Comparison of ENCODE assay signal across 8 mouse cellular contexts in genomic region chr9:106819201-106819600, GRCm38 (mm10). TPM values are rescaled to one million over a fixed set of nuclear protein-coding genes. Genes with fewer than 3 reads are reported as not detected.
A peak's percentile ranks its signal among the peaks of the same experiment; 100 is the strongest.
DNase-seq lines count a peak whose midpoint lies in the region; ATAC-seq and TF ChIP-seq lines count a peak whose summit lies in the region.
"Had no signal": no experiment of that assay in that cellular context is flagged by ENCODE, and none has a peak within 500 bp of the region (broad histone marks: within the 10 kb centered on the region; RNA-seq: fewer than 3 reads in every experiment).

No protein-coding gene starts in this region.

- no peak for ATAC-seq in hindbrain, postnatal 0 days
- ATAC-seq in hindbrain, embryonic 12.5 days (ENCODE audit: low FRiP score), result no peak
- 0 out of 2 replicates have a peak, but pooled peaks have one; percentile 20 for ATAC-seq in granulocyte monocyte progenitor cell, adult 5-6 weeks (replicated peaks; ENCODE audit: poor library complexity, severe bottlenecking)
- no peak for ATAC-seq in forebrain, embryonic 16.5 days

- H3K4me2 ChIP-seq in hindbrain, postnatal 0 days (ENCODE audit: low read depth, low read length), result no peak overlapping the region
- H3K4me2 ChIP-seq in hindbrain, embryonic 12.5 days (replicated peaks), result no peak overlapping the region
- H3K4me2 ChIP-seq in forebrain, embryonic 16.5 days (ENCODE audit: low read length), result no peak overlapping the region

- H3K9me3 ChIP-seq in hindbrain, postnatal 0 days (ENCODE audit: low read length), result no peaks in the 10 kb centered on the region
- no peaks in the 10 kb centered on the region for H3K9me3 ChIP-seq in hindbrain, embryonic 12.5 days (replicated peaks)
- H3K9me3 ChIP-seq in forebrain, embryonic 16.5 days (ENCODE audit: control insufficient read depth, low read length), result no peaks in the 10 kb centered on the region

- H3K27ac ChIP-seq in hindbrain, postnatal 0 days, result no peak overlapping the region
- H3K27ac ChIP-seq in hindbrain, embryonic 12.5 days, result no peak overlapping the region
- H3K27ac ChIP-seq in testis, adult 2 months (ENCODE audit: control insufficient read depth, insufficient read depth, low read depth, low read length), result no peak overlapping the region
- H3K27ac ChIP-seq in forebrain, embryonic 16.5 days (ENCODE audit: low read length), result no peak overlapping the region
- H3K27ac ChIP-seq: macrophage had no signal

- H3K4me3 ChIP-seq in hindbrain, postnatal 0 days (ENCODE audit: low read length), result no peak overlapping the region
- H3K4me3 ChIP-seq in hindbrain, embryonic 12.5 days, result no peak overlapping the region
- H3K4me3 ChIP-seq in testis, adult 2 months (ENCODE audit: control insufficient read depth, low read depth, low read length), result peak overlapping the region; percentile 69
- no peak overlapping the region for H3K4me3 ChIP-seq in forebrain, embryonic 16.5 days (replicated peaks; ENCODE audit: low read length)

- DNase-seq in hindbrain, postnatal 0 days (ENCODE audit: low spot score), result peak; percentile 39
- DNase-seq in testis, postnatal 14 days (ENCODE audit: low spot score), result no peak
- peak; percentile 53 for DNase-seq in thymus, postnatal 25 days

- 0 out of 2 replicates have a peak, but pooled peaks cover 2% of the 10 kb centered on the region for H3K4me1 ChIP-seq in hindbrain, postnatal 0 days (ENCODE audit: insufficient read depth, low read length)
- no peaks in the 10 kb centered on the region for H3K4me1 ChIP-seq in hindbrain, embryonic 12.5 days
- H3K4me1 ChIP-seq in testis, adult 2 months (ENCODE audit: control insufficient read depth, insufficient read depth, low read length), result no peaks in the 10 kb centered on the region; the same call in 1 of the 2 replicates
- H3K4me1 ChIP-seq in forebrain, embryonic 16.5 days (replicated peaks; ENCODE audit: control insufficient read depth, insufficient read depth, low read length), result peaks cover 6% of the 10 kb centered on the region

- no peak for TF ChIP-seq POLR2A in testis, adult 2 months (IDR thresholded peaks at IDR 0.05; ENCODE audit: control insufficient read depth, low read depth, low read length)

- TF ChIP-seq CTCF in hindbrain, postnatal 0 days (IDR thresholded peaks at IDR 0.05; ENCODE audit: low read depth), result peak; percentile 66
- TF ChIP-seq CTCF in testis, adult 2 months (IDR thresholded peaks at IDR 0.05; ENCODE audit: control insufficient read depth, insufficient read depth, insufficient replicate concordance, low read depth, low read length), result no peak

- H3K9ac ChIP-seq in hindbrain, postnatal 0 days (replicated peaks; ENCODE audit: low read length), result no peak overlapping the region
- H3K9ac ChIP-seq in hindbrain, embryonic 12.5 days, result no peak overlapping the region
- H3K9ac ChIP-seq in forebrain, embryonic 16.5 days (replicated peaks; ENCODE audit: low read depth, low read length), result no peak overlapping the region

- no peaks in the 10 kb centered on the region for H3K36me3 ChIP-seq in hindbrain, postnatal 0 days (ENCODE audit: insufficient read depth, low read length)
- no peaks in the 10 kb centered on the region for H3K36me3 ChIP-seq in hindbrain, embryonic 12.5 days
- no peaks in the 10 kb centered on the region for H3K36me3 ChIP-seq in testis, adult 2 months (ENCODE audit: control insufficient read depth, insufficient read depth, low read length)
- no peaks in the 10 kb centered on the region for H3K36me3 ChIP-seq in forebrain, embryonic 16.5 days (ENCODE audit: control insufficient read depth, insufficient read depth)

- WGBS in hindbrain, postnatal 0 days, result 96% methylated on average over 1 of the region's 1 CpGs
- WGBS in hindbrain, embryonic 12.5 days, result 100% methylated on average over 1 of the region's 1 CpGs
- WGBS in forebrain, embryonic 16.5 days, result 94% methylated on average over 1 of the region's 1 CpGs

- no peaks in the 10 kb centered on the region for H3K27me3 ChIP-seq in hindbrain, postnatal 0 days (ENCODE audit: insufficient read depth, low read length)
- H3K27me3 ChIP-seq in hindbrain, embryonic 12.5 days, result no peaks in the 10 kb centered on the region
- no peaks in the 10 kb centered on the region for H3K27me3 ChIP-seq in testis, adult 2 months (ENCODE audit: control insufficient read depth, insufficient read depth, low read length)
- H3K27me3 ChIP-seq in forebrain, embryonic 16.5 days (replicated peaks; ENCODE audit: control insufficient read depth, insufficient read depth, low read length), result no peaks in the 10 kb centered on the region

RNA-seq across cellular contexts. Expression of gene Dcaf1, which starts 2.5 kb away (rescaled TPM):
- total RNA-seq in hindbrain, postnatal 0 days (2014; rRNA removed), result 18.0 and 18.3 TPM in 2 replicates
- polyA plus RNA-seq in hindbrain, postnatal 0 days (2015; fragmentation: Nextera tagmentation; extraction: Ambion mirVana), result 7.1 and 7.4 TPM in 2 replicates
- 18.2 and 26.5 TPM in 2 replicates for polyA plus RNA-seq in hindbrain, embryonic 12.5 days (2016; fragmentation: Nextera tagmentation; extraction: Ambion mirVana)
- polyA plus RNA-seq in testis, adult 2 months (2012; rRNA removed), result 56.6 and 71.0 TPM in 2 replicates
- 35.2 and 55.7 TPM in 2 replicates for total RNA-seq in granulocyte monocyte progenitor cell, adult 5-6 weeks (2014; fragmentation: Nextera tagmentation)
- 51.8 and 62.1 TPM in 2 replicates for total RNA-seq in granulocyte monocyte progenitor cell, adult 5-6 weeks (2017)
- polyA plus RNA-seq in forebrain, embryonic 16.5 days (2015; fragmentation: Nextera tagmentation; extraction: Ambion mirVana), result 23.9 and 24.9 TPM in 2 replicates

RNA-seq across cellular contexts. Expression of gene Rad54l2, which starts 30.2 kb away (rescaled TPM):
- 20.3 and 32.1 TPM in 2 replicates for total RNA-seq in hindbrain, postnatal 0 days (2014; rRNA removed)
- 4.6 and 5.4 TPM in 2 replicates for polyA plus RNA-seq in hindbrain, postnatal 0 days (2015; fragmentation: Nextera tagmentation; extraction: Ambion mirVana)
- 9.1 and 9.5 TPM in 2 replicates for polyA plus RNA-seq in hindbrain, embryonic 12.5 days (2016; fragmentation: Nextera tagmentation; extraction: Ambion mirVana)
- 13.1 and 18.2 TPM in 2 replicates for polyA plus RNA-seq in testis, adult 2 months (2012; rRNA removed)
- 11.9 and 13.2 TPM in 2 replicates for total RNA-seq in granulocyte monocyte progenitor cell, adult 5-6 weeks (2014; fragmentation: Nextera tagmentation)
- total RNA-seq in granulocyte monocyte progenitor cell, adult 5-6 weeks (2017), result 11.4 and 24.9 TPM in 2 replicates
- 6.9 and 8.7 TPM in 2 replicates for polyA plus RNA-seq in forebrain, embryonic 16.5 days (2015; fragmentation: Nextera tagmentation; extraction: Ambion mirVana)
